Mouse (Mus musculus): Measurements from ENCODE around the gene Mrpl14.

The Mrpl14 gene

DNA sequence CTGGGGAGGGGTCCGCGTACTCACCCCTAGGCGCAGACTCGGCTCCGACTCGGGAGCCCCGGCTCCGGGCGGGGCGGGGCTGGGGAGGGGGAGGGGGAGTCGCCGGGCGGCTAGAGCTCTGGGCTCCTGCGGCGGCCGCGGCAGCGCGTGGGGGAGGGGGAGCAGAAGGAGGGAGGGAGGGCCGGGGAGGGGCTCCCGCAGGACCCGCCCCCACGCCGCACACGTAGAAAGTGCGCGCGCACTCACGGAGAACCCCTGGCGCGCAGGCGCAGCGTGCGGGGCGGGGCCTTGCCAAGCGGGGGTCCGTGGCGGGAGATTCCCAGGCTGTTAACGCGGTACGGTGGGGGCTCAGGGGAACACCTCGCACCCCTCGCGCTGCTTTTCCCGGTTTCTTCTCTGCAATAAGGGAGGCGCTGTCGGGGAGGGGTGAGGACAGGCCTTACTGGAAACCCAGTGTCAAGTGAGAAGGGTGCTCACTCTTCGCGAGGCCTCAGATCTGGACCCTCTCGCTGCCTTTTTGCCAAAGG, at the start of gene Mrpl14:
Mrpl14 (plus strand) TSS at position 230 of the 527 bp plus-strand sequence.
- peak; percentile 96 for DNase-seq (ENCODE audit: low read depth)

- no peak for DNase-seq (ENCODE audit: low read depth)
Observed at GRCm38 (mm10) chr17:45638596-45639295, 47.4 kb upstream of the Mrpl14 start.

DNA sequence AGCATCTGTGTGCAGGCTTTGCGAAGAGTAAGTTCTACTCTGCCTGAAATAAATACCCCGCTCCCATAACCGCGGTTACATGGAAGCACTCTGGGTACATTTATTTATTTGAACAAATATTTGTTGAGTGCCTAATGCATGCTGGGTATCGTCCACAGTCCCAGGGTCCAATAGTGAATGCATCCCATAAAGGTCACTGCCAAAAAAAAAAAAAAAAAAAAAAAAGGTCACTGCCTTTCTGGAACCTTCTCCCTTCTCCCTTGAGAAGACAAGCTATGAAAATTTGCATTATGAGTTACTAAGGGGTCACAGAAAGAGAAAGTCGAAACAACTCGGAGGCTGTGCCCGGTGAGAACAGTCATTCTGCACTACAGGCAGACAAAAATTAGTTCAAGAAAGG, 44.1 kb upstream of the Mrpl14 start:
- no peak for DNase-seq (ENCODE audit: low read depth)

DNA sequence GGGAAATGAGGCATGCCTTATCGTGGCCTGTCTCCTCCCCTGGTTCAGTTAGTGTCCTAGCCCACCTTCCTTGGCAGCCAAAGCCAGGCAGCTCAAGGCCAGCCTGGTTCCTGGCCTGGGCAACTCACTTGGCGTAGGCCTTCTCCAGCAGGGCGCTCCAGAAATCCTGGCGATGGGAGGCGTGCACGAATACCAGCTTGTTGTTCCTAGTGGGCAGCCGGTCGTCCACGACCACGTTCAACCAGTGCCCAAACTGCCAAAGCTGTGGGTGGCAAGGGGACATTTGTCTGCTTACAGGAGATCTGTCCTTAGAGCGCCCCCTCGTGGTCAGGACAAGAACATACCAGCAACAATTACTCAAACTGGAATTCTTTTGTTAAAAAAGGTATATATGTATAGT, 43.4 kb upstream of the Mrpl14 start:
- peak; percentile 78 for DNase-seq (ENCODE audit: low read depth)

DNA sequence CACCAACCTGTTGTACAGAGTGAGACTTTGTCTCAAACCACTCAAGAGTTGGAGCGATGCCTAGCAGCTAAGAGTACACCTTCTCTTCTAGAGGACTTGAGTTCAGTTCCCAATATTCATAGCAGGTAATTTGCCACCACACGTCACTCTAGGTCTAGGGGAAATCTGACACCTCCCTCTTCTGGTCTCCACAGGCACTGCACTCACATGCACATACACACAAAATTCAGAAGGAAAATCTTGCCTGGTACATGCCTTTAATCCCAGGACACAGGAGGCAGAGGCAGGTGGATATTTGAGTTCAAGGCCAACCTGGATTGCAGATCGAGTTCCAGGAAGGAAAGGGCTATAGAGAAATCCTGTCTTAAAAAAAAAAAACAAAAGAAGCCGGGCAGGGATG, 41.9 kb upstream of the Mrpl14 start:
- no peak for DNase-seq (ENCODE audit: low read depth)

- DNase-seq (ENCODE audit: low read depth): no peak
Observed at GRCm38 (mm10) chr17:45653233-45653632, 32.9 kb upstream of the Mrpl14 start.

- DNase-seq (ENCODE audit: low read depth): no peak
Observed at GRCm38 (mm10) chr17:45655820-45656219, 30.3 kb upstream of the Mrpl14 start.

- no peak for DNase-seq (ENCODE audit: low read depth)
Observed at GRCm38 (mm10) chr17:45659225-45659624, 26.9 kb upstream of the Mrpl14 start, which contains the start of gene Capn11. Capn11 (minus strand) TSS chr17:45659325.

GRCm38 (mm10) chr17:45663106-45663919, 22.8 kb upstream of the Mrpl14 start:
- peak; percentile 87 for DNase-seq (ENCODE audit: low read depth)

DNA sequence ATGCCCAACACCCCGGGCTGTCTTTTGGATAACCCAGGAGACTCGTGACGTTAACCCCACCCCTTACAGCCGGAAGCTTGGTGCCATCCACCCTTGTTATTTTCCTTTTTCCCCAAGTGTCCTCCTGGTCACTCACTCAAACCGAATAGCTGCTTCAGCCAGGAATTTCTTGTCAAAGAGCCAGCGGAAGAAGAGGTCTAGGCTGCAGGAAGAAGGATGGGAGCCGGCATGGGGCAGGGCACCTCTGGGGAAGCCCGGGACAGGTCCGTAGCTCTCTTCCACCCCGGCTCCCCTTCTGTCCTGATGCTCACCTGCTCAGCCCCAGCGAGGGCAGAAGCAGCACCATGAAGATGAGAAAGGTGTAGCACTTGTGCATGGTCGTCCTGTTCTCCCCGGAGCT, 21.5 kb upstream of the Mrpl14 start:
- no peak for DNase-seq (ENCODE audit: low read depth)

- DNase-seq (ENCODE audit: low read depth): no peak
Observed at GRCm38 (mm10) chr17:45666091-45666490, 20.0 kb upstream of the Mrpl14 start.

DNA sequence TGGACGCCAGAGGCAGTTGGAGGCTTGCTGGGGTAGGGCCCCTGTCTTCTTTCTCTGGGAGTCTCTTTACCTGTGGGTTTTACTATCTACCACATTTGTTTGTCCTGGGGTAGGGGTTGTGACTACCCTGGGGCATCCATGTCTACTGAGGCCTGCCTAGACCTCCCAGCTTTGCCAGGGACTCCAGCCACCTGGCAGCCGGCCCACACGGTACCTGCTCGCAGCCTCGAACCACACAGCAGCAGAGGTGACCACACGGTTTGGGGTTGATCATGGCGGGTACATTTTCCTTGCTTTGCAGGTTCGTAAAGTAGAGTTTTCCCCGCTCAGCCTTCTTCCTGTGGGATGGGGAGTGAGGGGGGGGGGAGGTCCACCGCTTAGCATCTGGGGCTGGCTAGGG, 18.6 kb upstream of the Mrpl14 start:
- no peak for DNase-seq (ENCODE audit: low read depth)

GRCm38 (mm10) chr17:45667986-45668385, 18.1 kb upstream of the Mrpl14 start:
- no peak for DNase-seq (ENCODE audit: low read depth)

DNA sequence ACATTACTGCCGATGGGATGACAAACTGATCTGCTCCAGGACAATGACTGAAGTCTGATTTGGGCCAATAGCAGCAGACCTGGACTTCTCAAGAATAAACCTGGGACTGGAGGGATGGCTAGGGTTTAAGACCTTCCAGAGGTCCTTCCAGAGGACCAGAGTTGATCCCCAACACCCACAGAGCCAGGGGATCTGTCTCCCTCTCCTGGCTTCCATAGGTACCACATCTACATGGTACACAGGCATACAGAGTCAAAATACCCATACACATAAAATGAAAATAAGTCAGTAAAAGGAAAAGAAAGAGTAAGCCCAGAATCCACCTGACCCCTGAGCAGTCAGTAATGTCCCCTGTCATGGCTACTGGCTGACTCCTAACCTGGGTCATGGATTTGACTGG, 14.3 kb upstream of the Mrpl14 start:
- DNase-seq (ENCODE audit: low read depth): no peak

- DNase-seq (ENCODE audit: low read depth): no peak
Observed at GRCm38 (mm10) chr17:45672598-45672997, 13.5 kb upstream of the Mrpl14 start.

- peak; percentile 85 for DNase-seq (ENCODE audit: low read depth)
Observed at GRCm38 (mm10) chr17:45678106-45678505, 8.0 kb upstream of the Mrpl14 start.

- DNase-seq (ENCODE audit: low read depth): no peak
Observed at GRCm38 (mm10) chr17:45680391-45680980, 5.6 kb upstream of the Mrpl14 start.

- peak; percentile 55 for DNase-seq (ENCODE audit: low read depth)
Observed at GRCm38 (mm10) chr17:45681588-45681987, 4.5 kb upstream of the Mrpl14 start.

GRCm38 (mm10) chr17:45682843-45683242, 3.3 kb upstream of the Mrpl14 start:
- no peak for DNase-seq (ENCODE audit: low read depth)

GRCm38 (mm10) chr17:45684667-45685131, 1.4 kb upstream of the Mrpl14 start:
- no peak for DNase-seq (ENCODE audit: low read depth)

- DNase-seq (ENCODE audit: low read depth): peak; percentile 52
Observed at GRCm38 (mm10) chr17:45685171-45686092, 690 bp upstream of the Mrpl14 start.
